Mouse (Mus musculus): ENCODE results near the gene Il20.

Gene Il20

DNA sequence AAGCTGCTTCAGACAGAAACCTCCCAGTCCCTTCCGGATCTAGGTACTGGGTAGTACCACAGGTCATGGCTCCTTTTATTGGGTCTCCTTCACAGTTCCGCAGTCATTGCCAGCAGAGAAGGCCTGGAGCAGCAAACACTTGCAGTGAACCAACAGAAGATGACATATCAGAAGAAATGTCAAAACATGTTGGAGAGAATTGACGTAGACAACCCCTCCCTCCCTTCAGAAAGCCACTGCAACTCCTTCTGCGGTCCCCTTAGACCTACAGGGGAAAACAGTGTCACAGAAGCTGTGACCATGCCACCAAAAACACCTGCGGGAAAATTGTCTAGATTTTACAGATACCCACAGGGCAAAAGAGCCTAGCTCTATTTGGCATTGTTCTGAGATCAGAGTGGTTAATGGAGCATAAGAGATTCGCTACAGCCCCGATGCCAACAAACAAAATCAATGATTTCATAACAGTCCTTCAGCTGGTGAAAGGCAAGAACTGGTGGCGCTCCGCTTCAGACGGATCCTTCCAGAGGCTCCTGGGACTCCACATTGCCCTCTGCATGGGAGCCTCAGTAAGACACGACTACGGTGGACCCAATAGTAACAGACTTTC is at the start of gene Il20:
TSS of gene Il20 (minus strand) at position 51 of the 610 bp plus-strand sequence.
- DNase-seq, result no peak

DNA sequence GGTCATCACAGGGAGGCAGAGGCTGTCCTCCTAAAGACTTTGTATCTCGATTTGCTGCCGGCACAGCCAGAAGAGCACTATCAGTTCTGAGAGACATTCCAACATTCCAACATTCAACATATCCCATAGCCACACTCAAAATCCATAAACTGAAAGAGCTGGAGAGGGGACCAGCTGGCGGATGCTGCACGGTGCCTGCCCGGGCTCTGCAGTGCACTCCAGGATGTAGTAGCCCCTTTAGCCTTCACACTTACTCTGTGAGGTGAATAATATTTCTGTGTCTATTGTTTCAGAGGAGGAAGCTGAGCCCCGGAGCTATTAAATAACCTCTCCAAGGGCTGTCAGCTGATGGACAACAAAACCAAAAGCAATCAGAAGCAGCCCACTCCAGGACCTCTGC is 35.7 kb upstream of the Il20 start:
- no peak for DNase-seq

DNA sequence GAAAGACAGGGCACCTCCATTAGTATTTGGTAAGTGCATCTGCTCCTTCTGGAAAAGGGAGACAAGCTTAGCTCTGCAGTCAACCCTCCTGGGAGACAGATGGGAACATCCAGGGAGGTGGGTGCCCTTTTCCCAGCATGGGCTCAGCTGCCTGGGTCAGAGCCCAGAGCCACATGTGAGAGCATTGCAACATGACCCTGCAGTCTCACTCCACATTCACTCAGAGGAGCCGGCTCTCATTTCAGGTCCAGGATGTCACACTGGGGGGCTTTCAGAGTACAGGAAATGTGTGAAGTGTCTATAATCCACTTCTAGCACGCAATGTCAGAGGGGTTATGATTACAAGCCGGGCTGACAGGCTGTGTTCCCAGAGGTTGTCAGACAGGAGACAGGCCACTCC is 30.6 kb upstream of the Il20 start:
- DNase-seq, result no peak

DNA sequence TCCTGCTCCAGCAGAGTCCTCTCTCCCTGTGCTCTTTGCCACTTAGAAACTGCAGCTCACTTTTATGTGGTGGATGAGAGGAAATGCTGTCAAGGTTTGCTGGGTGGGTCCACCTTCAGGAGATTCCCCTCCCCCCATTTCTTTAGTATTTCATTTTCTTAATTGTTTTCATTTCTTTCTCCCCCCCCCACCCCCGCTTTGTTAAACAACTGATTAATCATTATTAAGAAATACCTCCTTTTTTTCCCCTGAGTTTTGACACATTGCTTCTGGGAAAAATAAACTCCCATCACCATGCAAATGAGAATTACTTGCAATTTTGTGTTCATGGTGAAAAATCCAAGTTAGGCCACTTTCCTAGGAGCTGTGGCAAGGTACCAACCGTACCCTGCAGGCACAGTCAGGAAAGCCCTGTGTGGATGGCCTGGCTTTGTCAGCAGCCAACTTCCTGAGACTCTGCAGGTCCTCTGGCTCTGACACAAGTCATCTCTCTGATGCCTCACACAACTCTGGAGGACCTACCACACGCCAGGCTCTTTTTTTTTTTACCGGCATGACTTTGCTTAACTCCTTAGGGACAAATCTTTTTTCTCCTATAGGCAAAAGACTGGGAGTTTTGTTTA is 28.9 kb upstream of the Il20 start, which contains the start of gene Il19:
TSS of gene Il19 (minus strand) at position 51 of the 623 bp plus-strand sequence.
- peak; percentile 67 to 71 for DNase-seq

DNA sequence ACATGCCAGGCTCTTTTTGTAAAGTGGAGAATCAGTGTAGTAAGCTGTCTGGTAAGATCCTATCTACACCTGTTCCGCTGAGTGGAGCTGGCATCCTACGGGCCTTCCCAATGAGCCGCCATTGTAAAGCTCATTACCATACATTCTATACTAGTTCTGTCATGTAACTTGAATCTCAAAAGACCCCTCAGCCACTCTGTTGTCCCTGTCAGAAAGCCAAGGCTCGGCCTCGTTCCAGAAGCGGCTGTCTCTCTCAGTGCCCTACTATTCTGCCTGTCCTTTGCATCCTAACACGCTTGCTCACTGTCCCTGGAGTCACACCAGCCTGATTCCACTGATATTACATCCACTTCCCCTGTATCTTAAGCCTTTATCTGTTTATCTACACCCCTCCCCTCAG is 26.9 kb upstream of the Il20 start:
- DNase-seq, result peak in 1 of 2 experiments; percentile 32

DNA sequence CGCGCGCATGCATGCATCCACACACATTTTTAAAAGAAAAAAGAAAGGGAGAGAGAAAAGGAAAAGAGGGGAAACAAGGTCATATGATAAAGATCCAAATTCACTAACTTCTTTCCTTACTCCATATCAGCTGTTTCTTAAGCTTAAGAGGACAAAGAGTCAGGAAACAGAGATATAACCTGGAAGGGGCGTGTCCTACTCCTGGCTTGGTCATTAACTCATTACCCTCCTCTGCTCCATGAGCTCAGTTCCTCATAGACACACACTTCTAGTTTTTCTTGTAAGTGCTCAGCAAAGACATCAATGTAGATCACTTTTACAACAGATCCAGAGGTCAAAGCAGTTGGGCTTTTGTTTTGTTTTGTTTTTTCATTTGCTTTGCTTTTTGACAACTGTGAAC is 25.9 kb upstream of the Il20 start:
- no peak for DNase-seq

DNA sequence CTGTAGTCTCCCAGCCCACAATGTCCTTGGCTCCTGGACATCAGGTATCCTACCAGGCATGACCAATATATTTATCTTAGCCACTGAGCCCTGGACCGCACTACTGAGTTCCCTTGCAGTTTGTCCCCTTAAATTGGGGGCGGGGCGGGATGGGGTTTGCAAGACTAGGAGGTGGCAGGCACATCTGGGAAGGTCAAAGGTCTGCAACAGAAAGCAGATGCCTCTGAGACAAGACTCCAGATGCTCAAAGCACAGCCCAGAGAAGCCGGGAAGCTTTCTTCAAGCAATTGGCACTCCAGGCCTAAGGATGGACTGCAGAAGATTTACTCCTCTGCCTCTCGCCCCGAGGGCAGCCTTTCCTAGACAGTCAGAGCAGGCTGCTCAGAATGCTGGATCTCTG is 25.1 kb upstream of the Il20 start:
- no peak for DNase-seq

DNA sequence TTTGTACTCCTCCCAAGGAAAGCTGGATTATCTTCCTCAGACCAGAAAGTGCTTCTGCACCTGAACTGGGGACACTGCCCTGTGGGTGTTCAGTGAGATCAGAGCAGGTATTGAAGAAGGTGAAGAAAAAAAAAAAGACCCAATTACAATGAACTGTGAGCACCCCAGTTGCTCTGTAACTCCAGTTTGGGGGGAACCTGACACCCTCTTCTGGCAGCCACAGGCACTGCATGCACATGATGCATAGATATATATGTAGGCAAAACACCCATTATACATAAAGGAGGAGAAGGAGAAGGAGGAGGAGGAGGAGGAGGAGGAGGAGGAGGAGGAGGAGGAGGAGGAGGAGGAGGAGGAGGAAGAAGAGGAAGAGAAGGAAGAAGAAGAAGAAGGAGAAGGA is 15.2 kb upstream of the Il20 start:
- DNase-seq, result no peak

DNA sequence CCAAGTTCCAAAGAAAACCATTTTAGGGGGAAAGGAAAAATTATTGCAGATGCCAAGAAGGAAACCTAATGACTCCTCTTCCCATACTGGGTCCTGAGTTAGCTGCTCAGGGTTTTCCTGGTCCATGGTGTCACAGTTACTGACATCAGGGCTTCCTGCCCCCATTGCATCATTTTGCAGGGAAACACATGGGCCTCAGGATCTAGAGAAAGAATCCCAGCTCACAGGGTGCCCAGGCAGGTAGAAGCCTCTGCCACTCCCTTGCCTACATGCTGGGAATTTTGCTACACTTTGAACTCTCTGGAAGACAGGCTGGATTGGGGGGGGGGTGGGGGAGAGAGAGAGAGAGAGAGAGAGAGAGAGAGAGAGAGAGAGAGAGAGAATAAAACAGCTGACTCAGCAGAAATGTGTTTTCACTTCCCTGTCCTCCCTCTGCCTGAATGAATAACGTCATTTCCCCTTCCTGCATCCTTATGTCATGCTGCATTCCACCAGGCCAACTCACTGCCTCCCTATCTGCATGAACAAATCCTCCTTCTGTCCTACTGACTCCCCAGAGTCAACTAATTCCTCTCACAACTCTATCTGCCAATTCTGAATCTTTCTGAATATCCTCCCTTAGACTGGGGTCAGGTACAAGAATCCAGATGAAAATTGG is 7.2 kb upstream of the Il20 start:
- no peak for DNase-seq

DNA sequence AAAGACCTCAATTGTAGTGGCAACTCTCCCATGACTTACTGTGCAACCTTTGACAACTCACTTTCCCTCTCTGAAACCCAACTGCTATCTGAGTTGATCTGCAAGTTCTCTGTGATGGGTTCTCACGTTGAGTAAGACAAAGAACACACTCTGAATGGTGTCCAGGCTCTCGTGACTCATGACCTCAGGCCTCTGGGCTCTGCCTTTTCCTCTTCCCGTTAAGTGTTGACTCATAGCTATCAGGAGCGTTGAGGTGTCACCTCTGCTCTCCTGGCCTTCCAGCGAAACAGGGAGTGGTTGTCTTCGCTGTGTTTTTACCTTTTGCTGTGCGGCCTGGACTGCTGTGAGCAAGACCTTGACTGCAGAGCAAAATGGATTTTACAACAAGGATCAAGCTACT is 8.7 kb downstream of the Il20 start:
- no peak for DNase-seq

DNA sequence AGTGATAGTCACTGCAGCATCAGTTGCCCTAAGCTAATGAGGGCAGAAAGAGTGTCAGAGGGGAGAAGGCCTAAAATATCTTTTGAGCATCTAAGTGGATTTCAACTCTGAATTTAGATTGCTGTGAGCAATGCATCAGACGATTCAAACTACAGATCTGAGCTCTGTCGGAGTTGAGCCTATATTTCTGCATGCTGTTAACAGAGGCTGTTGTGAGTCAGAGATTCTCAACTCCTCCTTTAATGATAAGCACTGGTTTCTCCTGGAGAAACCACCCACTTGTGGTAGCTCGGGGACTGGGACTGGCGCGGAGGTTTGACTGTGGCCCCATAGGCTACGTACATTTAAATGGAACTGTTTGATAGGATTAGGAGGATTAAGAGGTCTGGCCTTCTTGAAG is 16.8 kb downstream of the Il20 start:
- DNase-seq, result no peak

DNA sequence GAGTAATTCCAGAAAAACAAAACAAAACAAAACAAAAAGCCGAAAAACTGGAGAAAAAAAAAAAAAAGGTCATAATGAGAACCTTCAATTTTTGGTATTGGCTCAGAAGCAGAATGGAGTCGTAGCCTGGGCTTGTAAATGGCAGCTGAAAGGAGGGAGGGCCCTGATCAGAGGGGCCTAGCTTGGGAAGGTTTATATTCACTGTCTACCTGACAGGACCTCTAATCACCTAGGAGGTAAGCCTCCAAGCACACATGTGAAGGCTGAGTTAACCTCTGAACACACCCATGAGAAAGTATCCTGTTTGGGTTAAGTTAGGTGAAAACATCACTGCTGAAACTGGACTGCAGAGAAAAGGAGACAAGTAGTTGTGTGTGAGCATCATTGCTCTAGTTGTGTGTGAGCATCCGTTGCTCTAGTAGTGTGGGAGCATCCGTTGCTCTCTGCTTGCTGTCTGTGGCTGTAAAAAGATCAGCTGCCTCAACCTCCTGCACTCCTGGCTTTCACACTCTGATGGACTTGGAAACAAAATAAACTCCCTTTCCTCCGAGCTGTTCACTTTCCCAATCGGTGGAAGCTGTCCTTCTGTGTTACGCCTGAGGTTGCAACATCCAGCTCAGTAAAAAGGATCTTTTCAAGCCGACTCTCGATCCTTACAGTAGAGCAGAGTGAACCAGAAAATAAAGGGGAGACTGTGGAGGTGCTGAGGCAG is 17.8 kb downstream of the Il20 start:
- DNase-seq, result no peak

DNA sequence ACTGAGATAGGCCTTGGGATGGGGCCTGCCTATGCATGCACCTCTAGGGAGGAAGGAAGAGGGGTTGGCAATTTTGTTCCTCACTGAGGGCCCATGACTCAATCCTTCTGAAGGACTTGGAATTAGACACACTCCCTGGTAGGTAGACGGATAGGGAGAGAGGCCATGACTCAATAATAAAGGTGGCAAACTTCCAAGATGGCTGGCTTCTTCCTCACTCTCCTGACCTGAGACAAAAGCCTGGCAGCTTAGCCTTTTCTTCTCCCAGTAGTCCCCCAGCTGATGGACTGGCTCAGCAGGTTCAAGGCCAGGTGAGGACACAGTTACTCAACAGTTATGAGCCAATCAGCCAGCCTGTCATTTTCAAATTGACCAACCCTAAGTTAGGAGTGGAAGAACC is 18.8 kb downstream of the Il20 start:
- no peak for DNase-seq

DNA sequence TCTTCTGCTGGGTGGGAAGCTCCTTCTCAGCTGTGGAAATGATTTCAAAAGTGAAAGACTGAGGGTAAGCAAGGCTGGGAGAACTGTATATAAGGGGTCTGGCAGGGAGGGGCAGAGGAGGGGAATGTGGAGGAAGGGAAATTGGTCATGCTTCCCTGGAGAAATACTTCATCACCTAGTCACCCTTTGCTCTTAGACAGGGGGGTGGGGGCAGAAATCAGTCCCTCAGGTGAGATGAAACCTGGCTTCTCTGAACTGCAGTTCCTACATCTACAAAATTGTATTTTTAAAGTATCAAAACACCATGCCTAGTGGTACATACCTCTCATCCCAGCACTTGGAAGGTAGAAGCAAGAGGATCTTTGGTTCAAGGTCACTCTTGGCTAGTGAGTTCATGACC is 23.9 kb downstream of the Il20 start, which contains the start of gene Il24:
TSS of gene Il24 (minus strand) at position 101 of the 400 bp plus-strand sequence.
- no peak for DNase-seq

DNA sequence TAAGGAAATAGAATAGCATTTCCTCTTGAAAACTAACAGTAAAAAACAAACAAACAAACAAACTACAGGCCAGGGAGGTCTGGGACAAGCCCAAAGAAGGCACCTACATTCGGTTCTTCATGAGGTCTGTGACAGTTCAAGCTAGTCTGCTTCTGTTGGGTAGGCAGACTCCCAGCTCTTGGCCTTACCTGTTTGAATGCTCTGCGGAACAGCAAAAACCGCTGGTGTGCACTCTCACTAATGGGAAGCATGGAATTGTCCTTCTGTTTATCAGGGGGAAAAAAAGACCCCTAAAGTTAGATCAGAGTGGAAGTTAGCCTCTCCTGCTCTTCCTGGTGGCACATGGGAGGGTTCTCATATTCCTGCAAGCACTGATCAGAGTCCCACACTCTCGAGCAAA is 28.1 kb downstream of the Il20 start:
- DNase-seq, result no peak

DNA sequence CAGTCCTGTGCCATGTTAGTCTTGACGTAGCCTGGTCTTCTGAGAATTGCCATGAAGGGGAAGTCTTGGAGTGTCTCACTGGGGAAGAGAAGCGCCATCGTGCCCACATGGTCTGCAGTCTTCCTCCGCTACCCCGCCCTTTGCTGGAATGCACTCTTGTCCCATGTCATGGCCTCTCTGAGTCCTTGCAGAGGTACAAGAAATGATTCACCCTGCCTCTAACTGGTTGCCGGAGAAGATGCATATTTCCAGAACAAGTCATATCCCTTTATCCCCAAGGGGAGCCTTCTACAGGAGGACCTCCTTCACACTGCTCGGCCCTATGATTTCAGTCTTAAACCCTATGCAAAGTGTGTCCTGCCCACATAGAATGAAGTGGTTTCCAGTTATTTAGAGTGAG is 31.3 kb downstream of the Il20 start:
- no peak for DNase-seq

DNA sequence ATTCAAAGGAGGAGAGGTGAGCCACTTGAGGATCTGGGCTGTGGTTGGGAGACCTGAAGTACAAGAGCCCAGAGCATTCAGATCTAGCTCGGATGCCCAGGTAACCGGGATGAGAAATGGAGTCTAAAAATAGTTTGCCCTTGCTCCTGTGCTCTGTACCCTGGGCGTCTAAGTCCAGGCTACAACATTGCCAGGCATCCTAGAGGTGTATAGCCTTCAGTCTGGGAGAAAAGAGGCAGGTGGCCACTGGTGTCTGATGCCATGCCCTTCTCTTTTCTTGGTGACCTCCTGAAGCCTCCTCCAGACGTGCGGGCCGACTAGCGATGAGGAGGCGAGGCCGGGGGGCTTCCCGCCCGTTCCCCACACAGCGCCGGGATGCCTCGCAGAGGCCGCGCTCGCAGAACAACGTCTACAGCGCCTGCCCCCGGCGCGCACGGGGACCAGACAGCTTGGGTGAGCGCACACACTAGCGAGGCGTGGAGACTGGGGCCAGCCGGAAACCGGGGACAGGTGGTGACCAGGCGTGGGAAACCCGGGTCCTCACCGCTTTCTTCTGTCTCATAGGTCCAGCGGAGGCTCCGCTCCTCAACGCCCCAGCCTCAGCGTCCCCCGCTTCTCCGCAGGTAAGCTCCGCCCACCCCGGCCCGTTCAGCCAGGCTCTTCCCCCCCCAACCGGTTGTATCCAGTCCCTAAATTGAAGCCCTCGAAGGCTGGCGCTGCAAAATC is 33.2 kb downstream of the Il20 start:
- peak; percentile 21 to 45 for DNase-seq

DNA sequence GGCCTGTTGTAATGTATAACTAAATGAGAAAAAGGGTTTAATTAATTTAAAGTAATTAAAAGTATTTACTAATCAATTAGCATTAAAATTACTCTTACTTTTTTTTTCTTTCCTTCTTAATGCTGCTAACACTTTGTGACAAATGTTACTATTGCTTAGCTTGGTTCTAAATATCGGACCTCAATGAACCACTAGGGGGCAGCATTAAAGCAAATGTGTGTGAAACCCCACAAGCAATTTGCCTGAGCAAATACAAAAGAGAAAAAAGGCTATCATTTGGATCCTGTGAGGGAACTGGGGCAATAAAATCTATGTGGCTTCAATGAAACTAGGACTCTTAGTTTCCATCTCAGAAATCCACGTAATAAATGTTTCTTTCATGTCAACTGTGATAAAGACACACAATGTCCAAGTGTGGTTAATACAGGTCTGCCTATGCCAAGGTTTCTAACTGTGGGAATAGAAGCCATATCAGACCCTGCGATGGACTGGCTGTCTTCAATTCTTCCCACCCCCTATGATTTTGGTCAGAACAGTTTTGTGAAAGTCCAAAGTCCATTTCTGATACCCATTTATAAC is 34.2 kb downstream of the Il20 start:
- peak; percentile 18 to 65 for DNase-seq

DNA sequence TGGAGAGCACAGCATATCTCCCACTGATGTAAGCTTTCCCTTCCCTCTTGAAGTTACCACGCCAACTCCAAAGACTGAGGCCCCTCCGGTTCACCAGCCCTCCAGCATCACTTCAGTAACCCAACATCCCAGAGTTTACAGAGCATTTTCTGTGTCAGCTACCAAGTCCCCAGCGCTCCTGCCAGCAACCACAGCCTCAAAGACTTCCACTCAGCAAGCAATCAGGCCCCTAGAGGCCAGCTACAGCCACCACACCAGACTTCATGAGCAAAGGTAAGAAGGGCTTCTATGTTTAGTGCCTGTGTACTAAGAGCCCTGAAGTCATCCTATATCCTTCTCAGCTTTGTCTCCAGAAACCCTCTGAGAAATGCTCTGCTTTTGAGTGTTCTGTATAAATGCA is 35.3 kb downstream of the Il20 start:
- DNase-seq, result no peak

DNA sequence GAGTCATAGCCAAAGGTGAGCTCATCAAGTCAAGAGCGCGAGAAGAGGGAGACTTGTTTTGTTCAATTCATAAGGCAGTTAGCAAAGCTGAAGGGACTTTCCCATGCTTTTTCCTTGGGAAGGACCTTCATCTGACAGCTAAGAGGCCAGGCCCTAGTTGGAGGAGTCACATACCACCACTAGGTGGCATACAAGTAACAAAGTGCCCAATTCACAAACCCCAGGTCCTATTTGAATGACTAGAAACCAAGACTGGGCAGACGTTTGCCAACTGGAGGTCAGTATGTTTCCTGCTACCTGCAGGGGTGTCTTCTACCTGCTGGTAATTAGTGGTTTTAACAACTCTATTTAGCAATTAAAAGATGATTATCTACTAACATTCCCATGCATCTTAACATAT is 36.1 kb downstream of the Il20 start:
- DNase-seq, result peak; percentile 40 to 61

DNA sequence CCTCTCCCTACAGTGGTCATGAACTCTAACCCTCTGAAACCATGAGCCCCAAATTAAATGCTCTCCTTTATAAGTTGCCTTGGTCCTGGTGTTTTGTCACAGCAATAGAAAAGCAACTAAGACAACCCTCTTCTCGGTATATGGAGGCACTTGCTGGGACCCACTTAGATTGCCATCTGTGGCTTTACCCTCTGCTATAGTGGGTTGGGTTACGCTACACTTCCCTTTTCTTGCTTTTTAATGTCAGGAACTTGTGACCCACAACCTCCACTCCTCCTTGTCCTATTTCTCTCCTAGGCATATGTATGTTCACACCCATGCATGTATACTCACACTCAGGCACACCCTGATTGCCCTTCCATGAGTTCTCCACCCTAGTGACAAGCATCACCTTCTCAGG is 38.3 kb downstream of the Il20 start:
- no peak for DNase-seq

DNA sequence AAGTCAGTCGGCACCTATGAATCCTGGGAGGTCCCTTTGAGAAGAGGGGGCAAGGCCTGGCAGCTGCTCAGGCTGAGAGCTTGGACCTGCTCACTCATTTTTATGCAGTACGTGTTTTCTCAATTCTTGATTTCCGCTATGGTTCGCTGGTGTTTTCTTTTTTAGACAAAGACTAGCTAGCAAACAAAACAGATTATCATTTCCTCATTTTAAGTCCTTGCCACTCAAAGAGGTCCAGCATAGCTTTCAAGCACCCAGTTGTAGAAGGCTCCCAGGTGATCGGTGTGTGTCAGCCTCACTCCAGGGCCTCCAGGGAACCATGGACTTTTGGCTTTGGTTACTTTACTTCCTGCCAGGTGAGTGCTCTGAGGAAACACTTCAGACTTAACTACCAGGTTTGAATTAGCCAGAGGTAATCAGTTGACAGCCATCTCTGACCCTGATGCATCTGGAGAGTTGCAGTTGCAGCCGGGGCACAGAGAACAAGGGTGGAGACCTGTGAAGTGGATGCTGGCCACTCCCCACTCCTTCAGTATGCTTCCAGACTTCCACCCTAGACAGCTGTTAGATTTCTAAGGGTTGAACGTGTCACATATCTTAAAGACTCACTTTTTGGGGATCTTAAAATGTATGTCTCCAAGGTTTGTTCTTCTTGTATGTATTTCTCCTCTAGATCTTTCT is 45.6 kb downstream of the Il20 start, which contains the start of gene Fcmr:
TSS of gene Fcmr (plus strand) at position 129 of the 681 bp plus-strand sequence.
- no peak for DNase-seq
